ENCODE assay signal across 23 mouse cellular contexts in the genomic region with DNA sequence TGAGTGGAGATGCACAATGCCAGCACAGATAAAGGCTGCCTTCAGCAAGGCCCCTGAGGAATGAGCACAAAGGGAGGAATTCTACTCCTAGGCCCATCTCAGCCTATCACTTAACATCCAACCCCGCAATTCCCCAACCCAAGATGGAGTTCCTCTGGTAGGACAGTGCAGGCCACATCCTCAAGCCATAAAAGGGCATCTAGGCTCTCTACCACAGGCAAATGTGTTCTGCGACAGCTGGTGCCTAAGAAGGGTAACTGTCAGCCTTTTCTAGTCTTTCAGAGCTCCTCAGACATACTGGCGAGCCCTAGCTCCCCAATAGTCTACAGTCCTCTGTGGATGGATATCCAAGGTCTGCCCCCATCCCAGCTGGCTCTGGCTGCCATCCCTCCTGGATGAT. TPM values are rescaled to one million over a fixed set of nuclear protein-coding genes. Genes with fewer than 3 reads are reported as not detected.
DNase-seq lines count a peak whose midpoint lies in the region; ATAC-seq and TF ChIP-seq lines count a peak whose summit lies in the region.
"Had no signal": no experiment of that assay in that cellular context is flagged by ENCODE, and none has a peak within 500 bp of the region (broad histone marks: within the 10 kb centered on the region; RNA-seq: fewer than 3 reads in every experiment).

No protein-coding gene starts in this region.

- in situ Hi-C loops in ES-E14 (cut with MboI; ENCODE audit: low sequenced_read_pairs in 2 of 2, unreplicated experiment in 2 of 2) = no loop called here

- H3K36me3 ChIP-seq in ES-E14 (ENCODE audit: control insufficient read depth, insufficient read depth, low read length, poor library complexity, severe bottlenecking) = peaks cover 19% of the 10 kb centered on the region

- peaks cover 0 to 9% of the 10 kb centered on the region in 2 experiments; a peak in 2 of 4 replicates for H3K4me1 ChIP-seq in ES-E14 (ENCODE audit: control insufficient read depth in 2 of 2, insufficient read depth in 2 of 2, low read length in 2 of 2, poor library complexity in 1 of 2)
- H3K4me1 ChIP-seq: embryonic facial prominence, embryonic 12.5 days; embryonic facial prominence, embryonic 15.5 days; forebrain, embryonic 10.5 days; forebrain, embryonic 12.5 days had no signal

- H3K27ac ChIP-seq in layer of hippocampus, adult 2 months = peak overlapping the region; percentile 89
- H3K27ac ChIP-seq in ES-E14 (ENCODE audit: insufficient read depth, low read depth, low read length, poor library complexity, severe bottlenecking) = no peak overlapping the region
- H3K27ac ChIP-seq: embryonic facial prominence, embryonic 12.5 days; embryonic facial prominence, embryonic 15.5 days; forebrain, embryonic 10.5 days; forebrain, embryonic 12.5 days had no signal

- H3K4me3 ChIP-seq in layer of hippocampus, adult 2 months = no peak overlapping the region
- H3K4me3 ChIP-seq in ES-E14 (ENCODE audit: insufficient read depth in 1 of 2, low read depth in 1 of 2, low read length in 2 of 2, poor library complexity in 1 of 2, severe bottlenecking in 1 of 2) = peak overlapping the region; percentile 27 to 53; a peak in 3 of 4 replicates
- H3K4me3 ChIP-seq: embryonic facial prominence, embryonic 12.5 days; embryonic facial prominence, embryonic 15.5 days; erythroblast, embryonic 14.5 days; forebrain, embryonic 10.5 days; forebrain, embryonic 12.5 days had no signal

- H3K9ac ChIP-seq in ES-E14 (ENCODE audit: insufficient read depth, low read depth, low read length, poor library complexity, severe bottlenecking) = peak overlapping the region; percentile 19; the same call in 1 of the 2 replicates
- H3K9ac ChIP-seq: embryonic facial prominence, embryonic 12.5 days; embryonic facial prominence, embryonic 15.5 days; forebrain, embryonic 12.5 days had no signal

- TF ChIP-seq CTCF in layer of hippocampus, adult 2 months (conservative IDR thresholded peaks at IDR 0.05) = no peak

- no peaks in the 10 kb centered on the region for H3K9me3 ChIP-seq in ES-E14 (ENCODE audit: control insufficient read depth, insufficient read depth, low read depth, low read length)
- H3K9me3 ChIP-seq: embryonic facial prominence, embryonic 12.5 days; embryonic facial prominence, embryonic 15.5 days; forebrain, embryonic 10.5 days; forebrain, embryonic 12.5 days had no signal

- no peak for ATAC-seq in monocyte, adult 5-6 weeks (replicated peaks; ENCODE audit: insufficient number of reproducible peaks, low FRiP score, low TSS enrichment, poor library complexity, severe bottlenecking)
- ATAC-seq: CD4-positive, CD25-positive, alpha-beta regulatory T cell, adult 4 months; forebrain, embryonic 14.5 days; forebrain, embryonic 16.5 days had no signal

- DNase-seq in cerebellum, adult 9-10 months = peak; percentile 48
- DNase-seq in cerebellum, postnatal 14 days = no peak
- no peak for DNase-seq in layer of hippocampus, adult 2 months (ENCODE audit: low spot score in 2 of 2)
- DNase-seq in layer of hippocampus, adult 9-11 months = no peak
- no peak for DNase-seq in ES-E14 (ENCODE audit: low read depth, low spot score)
- no peak for DNase-seq in kidney, adult 9 months
- DNase-seq: adrenal gland, adult 2 months; adrenal gland, postnatal 10 days; adrenal gland, postnatal 25 days; B cell, adult 2 months; cerebellum, adult 18-20 months; cerebellum, adult 8-10 months; cerebellum, postnatal 36 days; embryo, embryonic 11 days had no signal

TF ChIP-seq in ES-E14, 5 proteins besides CTCF, POLR2A, EP300 and RAD21:
- TF ChIP-seq MAFK (IDR thresholded peaks at IDR 0.05; ENCODE audit: insufficient read depth, low read depth, low read length) (no peak), ZNF384 (IDR thresholded peaks at IDR 0.05; ENCODE audit: low read depth, low read length) (no peak), HCFC1 (IDR thresholded peaks at IDR 0.05; ENCODE audit: borderline replicate concordance, insufficient read depth, low read length) (no peak), CHD2 (IDR thresholded peaks at IDR 0.05; ENCODE audit: low read depth, low read length) (no peak), ZC3H11A (IDR thresholded peaks at IDR 0.05; ENCODE audit: borderline replicate concordance, low read depth, low read length) (no peak)

RNA-seq across cellular contexts. Expression of a gene that starts 15.7 kb away (rescaled TPM):
- total RNA-seq in layer of hippocampus, adult 2 months (2021) = 10 to 100 TPM; 23.5 to 29.0 TPM
- total RNA-seq in ES-E14 (2012; rRNA removed) = 17.8 and 23.3 TPM in 2 replicates
- total RNA-seq in monocyte, adult 5-6 weeks (2017) = 2.9 to 7.2 TPM (median 2.9 TPM) in 3 replicates

RNA-seq across cellular contexts. Expression of a gene that starts 33.1 kb away (rescaled TPM):
- total RNA-seq in layer of hippocampus, adult 2 months (2021) = 100 to 1,000 TPM in 1 of 2 experiments, 10 to 100 TPM in 1; 95.1 to 104 TPM
- 7.5 and 12.4 TPM in 2 replicates for total RNA-seq in ES-E14 (2012; rRNA removed)
- 3.6 to 10.5 TPM (median 5.7 TPM) in 3 replicates for total RNA-seq in monocyte, adult 5-6 weeks (2017)

RNA-seq across cellular contexts. Expression of a gene that starts 40.0 kb away (rescaled TPM):
- 10 to 100 TPM; 71.1 to 74.7 TPM for total RNA-seq in layer of hippocampus, adult 2 months (2021)
- total RNA-seq in ES-E14 (2012; rRNA removed) = 210 and 244 TPM in 2 replicates
- 79.7 to 124 TPM (median 114 TPM) in 3 replicates for total RNA-seq in monocyte, adult 5-6 weeks (2017)

RNA-seq across cellular contexts. Expression of a gene that starts 40.2 kb away (rescaled TPM):
- total RNA-seq in layer of hippocampus, adult 2 months (2021) = 10 to 100 TPM; 61.4 to 64.0 TPM
- total RNA-seq in ES-E14 (2012; rRNA removed) = 59.4 and 64.7 TPM in 2 replicates
- 31.6 to 42.9 TPM (median 40.7 TPM) in 3 replicates for total RNA-seq in monocyte, adult 5-6 weeks (2017)
